Mouse (Mus musculus) stomach, postnatal 0 days (tissue): Measurements from ENCODE around the gene Magi1.

Source experiments
- CTCF ChIP-seq: IDR thresholded peaks from 2 replicates; pipeline ENCODE4 v1.5.1; 2016; ENCODE audit warnings: antibody characterized with exemption, low read depth, mild to moderate bottlenecking, moderate library complexity
- EP300 ChIP-seq: optimal IDR thresholded peaks from 2 replicates; pipeline ENCODE3; 2016; ENCODE audit warnings: antibody characterized with exemption

- TF ChIP-seq CTCF (no peak), EP300 (no peak)
Observed at GRCm38 (mm10) chr6:93836585-93836984, 447.1 kb downstream of the Magi1 start.
